ENCODE assay signal across 9 mouse cellular contexts in genomic region chr7:24325197-24325596, GRCm38 (mm10). TPM values are rescaled to one million over a fixed set of nuclear protein-coding genes. Genes with fewer than 3 reads are reported as not detected.
DNase-seq lines count a peak whose midpoint lies in the region; ATAC-seq lines count a peak whose summit lies in the region.
"Had no signal": no experiment of that assay in that cellular context is flagged by ENCODE, and none has a peak within 500 bp of the region (broad histone marks: within the 10 kb centered on the region; RNA-seq: fewer than 3 reads in every experiment).

No protein-coding gene starts in this region.

- WGBS in neural tube, embryonic 11.5 days = 94% methylated on average over 6 of the region's 6 CpGs
- 95% methylated on average over 6 of the region's 6 CpGs for WGBS in limb, embryonic 10.5 days
- 92% methylated on average over 6 of the region's 6 CpGs for WGBS in stomach, embryonic 14.5 days

- no peaks in the 10 kb centered on the region for H3K9me3 ChIP-seq in neural tube, embryonic 11.5 days (ENCODE audit: control insufficient read depth, low read length)
- H3K9me3 ChIP-seq in limb, embryonic 10.5 days (replicated peaks) = no peaks in the 10 kb centered on the region
- peaks cover 5% of the 10 kb centered on the region; the same call in 1 of the 2 replicates for H3K9me3 ChIP-seq in stomach, embryonic 14.5 days (ENCODE audit: control insufficient read depth, low read depth, low read length)

- peak; percentile 30 to 65 for DNase-seq in cerebellum, postnatal 14 days
- no peak for DNase-seq in cerebellum, adult 11 months
- DNase-seq in neural tube, embryonic 11.5 days (ENCODE audit: low spot score) = no peak
- no peak for DNase-seq in neural tube, embryonic 10.5 days (ENCODE audit: extremely low spot score, low spot score)
- DNase-seq in limb, embryonic 10.5 days (ENCODE audit: low spot score) = no peak
- no peak for DNase-seq in natural killer cell, adult 2 months (ENCODE audit: low spot score in 2 of 2)
- DNase-seq in embryo, embryonic 10 days (ENCODE audit: low spot score) = no peak
- DNase-seq: heart, postnatal 14 days had no signal

- no peak for ATAC-seq in neural tube, embryonic 11.5 days (ENCODE audit: insufficient read depth, low FRiP score, low TSS enrichment)
- no peak for ATAC-seq in stomach, embryonic 14.5 days (ENCODE audit: insufficient number of reproducible peaks, insufficient read depth, low FRiP score, low read depth)

- peak overlapping the region; percentile 24 for H3K4me2 ChIP-seq in neural tube, embryonic 11.5 days (ENCODE audit: low read depth)
- peak overlapping the region; percentile 46 for H3K4me2 ChIP-seq in stomach, embryonic 14.5 days (replicated peaks; ENCODE audit: low read depth, low read length)

- no peaks in the 10 kb centered on the region for H3K4me1 ChIP-seq in neural tube, embryonic 11.5 days (ENCODE audit: control insufficient read depth, insufficient read depth, low read length)
- H3K4me1 ChIP-seq in limb, embryonic 10.5 days = peaks cover 4% of the 10 kb centered on the region; the same call in 1 of the 2 replicates
- no peaks in the 10 kb centered on the region for H3K4me1 ChIP-seq in stomach, embryonic 14.5 days (ENCODE audit: control insufficient read depth, insufficient read depth, low read length)

- H3K9ac ChIP-seq in neural tube, embryonic 11.5 days (ENCODE audit: low read length) = peak overlapping the region; percentile 2; the same call in 1 of the 2 replicates
- H3K9ac ChIP-seq in stomach, embryonic 14.5 days (replicated peaks; ENCODE audit: low read depth, low read length) = no peak overlapping the region

- no peak overlapping the region for H3K27ac ChIP-seq in neural tube, embryonic 11.5 days (ENCODE audit: low read depth, low read length)
- H3K27ac ChIP-seq in limb, embryonic 10.5 days = no peak overlapping the region
- no peak overlapping the region for H3K27ac ChIP-seq in stomach, embryonic 14.5 days (ENCODE audit: low read length)

- H3K36me3 ChIP-seq in neural tube, embryonic 11.5 days (ENCODE audit: control insufficient read depth, insufficient read depth, low read length) = no peaks in the 10 kb centered on the region
- H3K36me3 ChIP-seq in limb, embryonic 10.5 days = no peaks in the 10 kb centered on the region
- no peaks in the 10 kb centered on the region for H3K36me3 ChIP-seq in stomach, embryonic 14.5 days (ENCODE audit: control insufficient read depth, insufficient read depth, low read length)

- no peaks in the 10 kb centered on the region for H3K27me3 ChIP-seq in neural tube, embryonic 11.5 days (ENCODE audit: control insufficient read depth, insufficient read depth, low read length)
- no peaks in the 10 kb centered on the region for H3K27me3 ChIP-seq in limb, embryonic 10.5 days (ENCODE audit: low read depth, poor library complexity, severe bottlenecking)
- H3K27me3 ChIP-seq in stomach, embryonic 14.5 days (ENCODE audit: control insufficient read depth, insufficient read depth, low read length) = no peaks in the 10 kb centered on the region

- no peak overlapping the region for H3K4me3 ChIP-seq in neural tube, embryonic 11.5 days (ENCODE audit: low read depth, low read length)
- H3K4me3 ChIP-seq in limb, embryonic 10.5 days = peak overlapping the region; percentile 47
- no peak overlapping the region for H3K4me3 ChIP-seq in stomach, embryonic 14.5 days (ENCODE audit: low read depth, low read length)

RNA-seq across cellular contexts. Expression of gene Tescl, which starts 8.5 kb away (rescaled TPM):
- not detected in 2 replicates for polyA plus RNA-seq in neural tube, embryonic 11.5 days (2014; fragmentation: Nextera tagmentation; extraction: Ambion mirVana)
- polyA plus RNA-seq in limb, embryonic 10.5 days (2016; fragmentation: Nextera tagmentation; extraction: Ambion mirVana) = not detected in 2 replicates
- polyA plus RNA-seq in stomach, embryonic 14.5 days (2014; fragmentation: Nextera tagmentation; extraction: Ambion mirVana) = 0.41 TPM in 1 of 2 replicates, not detected in the other

RNA-seq across cellular contexts. Expression of gene Zfp94, which starts 8.7 kb away (rescaled TPM):
- polyA plus RNA-seq in neural tube, embryonic 11.5 days (2014; fragmentation: Nextera tagmentation; extraction: Ambion mirVana) = 12.2 and 16.5 TPM in 2 replicates
- 12.1 and 15.9 TPM in 2 replicates for polyA plus RNA-seq in limb, embryonic 10.5 days (2016; fragmentation: Nextera tagmentation; extraction: Ambion mirVana)
- polyA plus RNA-seq in stomach, embryonic 14.5 days (2014; fragmentation: Nextera tagmentation; extraction: Ambion mirVana) = 10.6 and 13.2 TPM in 2 replicates

RNA-seq across cellular contexts. Expression of gene Lypd5, which starts 23.8 kb away (rescaled TPM):
- polyA plus RNA-seq in neural tube, embryonic 11.5 days (2014; fragmentation: Nextera tagmentation; extraction: Ambion mirVana) = not detected in 2 replicates
- not detected in 2 replicates for polyA plus RNA-seq in limb, embryonic 10.5 days (2016; fragmentation: Nextera tagmentation; extraction: Ambion mirVana)
- polyA plus RNA-seq in stomach, embryonic 14.5 days (2014; fragmentation: Nextera tagmentation; extraction: Ambion mirVana) = not detected in 2 replicates

RNA-seq across cellular contexts. Expression of gene Zfp61, which starts 24.2 kb away (rescaled TPM):
- 34.4 and 40.9 TPM in 2 replicates for polyA plus RNA-seq in neural tube, embryonic 11.5 days (2014; fragmentation: Nextera tagmentation; extraction: Ambion mirVana)
- 41.4 and 54.7 TPM in 2 replicates for polyA plus RNA-seq in limb, embryonic 10.5 days (2016; fragmentation: Nextera tagmentation; extraction: Ambion mirVana)
- 35.3 and 42.7 TPM in 2 replicates for polyA plus RNA-seq in stomach, embryonic 14.5 days (2014; fragmentation: Nextera tagmentation; extraction: Ambion mirVana)

RNA-seq across cellular contexts. Expression of gene Kcnn4, which starts 44.9 kb away (rescaled TPM):
- polyA plus RNA-seq in neural tube, embryonic 11.5 days (2014; fragmentation: Nextera tagmentation; extraction: Ambion mirVana) = 2.4 and 3.8 TPM in 2 replicates
- polyA plus RNA-seq in limb, embryonic 10.5 days (2016; fragmentation: Nextera tagmentation; extraction: Ambion mirVana) = 3.6 and 4.0 TPM in 2 replicates
- 2.4 and 3.0 TPM in 2 replicates for polyA plus RNA-seq in stomach, embryonic 14.5 days (2014; fragmentation: Nextera tagmentation; extraction: Ambion mirVana)

Comparison
In these comparisons a context has a peak if more than half of its experiments do, and no peak if none do; other contexts are left out.
1. DNase-seq: peak in cerebellum, postnatal 14 days (2 of 2); none in cerebellum, adult 11 months (single experiment), neural tube, embryonic 11.5 days (single experiment), neural tube, embryonic 10.5 days (single experiment), limb, embryonic 10.5 days (single experiment), natural killer cell, adult 2 months (0 of 2) and embryo, embryonic 10 days (single experiment).